Mouse (Mus musculus) cerebellum, postnatal 10 days (tissue): ENCODE data around the gene Cox4i2.

Experiments
- DNase-seq, 2 experiments: peaks; one replicate each; pipeline ENCODE4 v3.0.0; 2021; ENCODE audit warnings: mixed read lengths in 2 of 2

Gene Cox4i2

GRCm38 (mm10) chr2:152769677-152770076 lies 15.7 kb downstream of the Cox4i2 start:
- no peak for DNase-seq

GRCm38 (mm10) chr2:152771571-152771970 lies 17.6 kb downstream of the Cox4i2 start:
- DNase-seq, result no peak

- DNase-seq, result no peak
Measured at GRCm38 (mm10) chr2:152772231-152772630, 18.3 kb downstream of the Cox4i2 start.

GRCm38 (mm10) chr2:152775357-152775756 lies 21.4 kb downstream of the Cox4i2 start:
- no peak for DNase-seq

GRCm38 (mm10) chr2:152776019-152776418 lies 22.0 kb downstream of the Cox4i2 start:
- DNase-seq, result peak; percentile 49 to 57

- DNase-seq, result no peak
Measured at GRCm38 (mm10) chr2:152776435-152776834, 22.5 kb downstream of the Cox4i2 start.

- no peak for DNase-seq
Measured at GRCm38 (mm10) chr2:152777081-152777480, 23.1 kb downstream of the Cox4i2 start.

- DNase-seq, result no peak
Measured at GRCm38 (mm10) chr2:152780466-152780865, 26.5 kb downstream of the Cox4i2 start.

GRCm38 (mm10) chr2:152781031-152781711 lies 27.2 kb downstream of the Cox4i2 start:
- no peak for DNase-seq

- DNase-seq, result no peak
Measured at GRCm38 (mm10) chr2:152782656-152783055, 28.7 kb downstream of the Cox4i2 start.

GRCm38 (mm10) chr2:152783241-152783640 lies 29.3 kb downstream of the Cox4i2 start:
- no peak for DNase-seq

GRCm38 (mm10) chr2:152784640-152785039 lies 30.7 kb downstream of the Cox4i2 start:
- no peak for DNase-seq

GRCm38 (mm10) chr2:152785446-152786350 lies 31.7 kb downstream of the Cox4i2 start:
- peak; percentile 69 to 77 for DNase-seq

- peak in 1 of 2 experiments; percentile 41 for DNase-seq
Measured at GRCm38 (mm10) chr2:152787136-152787535, 33.2 kb downstream of the Cox4i2 start.

- no peak for DNase-seq
Measured at GRCm38 (mm10) chr2:152787543-152787942, 33.6 kb downstream of the Cox4i2 start.

- DNase-seq, result peak; percentile 34 to 54
Measured at GRCm38 (mm10) chr2:152788892-152789421, 35.0 kb downstream of the Cox4i2 start.

GRCm38 (mm10) chr2:152789591-152789999 lies 35.6 kb downstream of the Cox4i2 start:
- no peak for DNase-seq

- DNase-seq, result no peak
Measured at GRCm38 (mm10) chr2:152792461-152792860, 38.5 kb downstream of the Cox4i2 start.

- DNase-seq, result no peak
Measured at GRCm38 (mm10) chr2:152793381-152793780, 39.4 kb downstream of the Cox4i2 start.

- DNase-seq, result peak; percentile 73 to 78
Measured at GRCm38 (mm10) chr2:152794281-152794827, 40.4 kb downstream of the Cox4i2 start.

- no peak for DNase-seq
Measured at GRCm38 (mm10) chr2:152797589-152797988, 43.6 kb downstream of the Cox4i2 start.

GRCm38 (mm10) chr2:152799954-152800761 lies 46.2 kb downstream of the Cox4i2 start:
- peak in 1 of 2 experiments; percentile 46 for DNase-seq
